Mouse (Mus musculus) stomach, embryonic 14.5 days (tissue): ENCODE results near the gene Slc30a1. TPM values are rescaled to one million over a fixed set of nuclear protein-coding genes. Genes with fewer than 3 reads are reported as not detected.

Source experiments
- ATAC-seq: fragments of 200-750 bp; cut with Nextera tagmentation; 2 replicates; pipeline ENCODE4 v1.8.0; 2017; ENCODE audit warnings: low read depth, moderate TSS enrichment; ENCODE audit not compliant: insufficient number of reproducible peaks, insufficient read depth, low FRiP score
- H3K27ac ChIP-seq: fragments of 300-500 bp; sonication (generic); 2 replicates; pipeline ENCODE4 v1.5.1; 2014; ENCODE audit warnings: mild to moderate bottlenecking, low read length, moderate library complexity, mixed read lengths
- H3K27me3 ChIP-seq: fragments of 300-500 bp; sonication (generic); 2 replicates; pipeline ENCODE4 v1.6.1; 2014; ENCODE audit warnings: low read length, control low read depth, mixed read lengths; ENCODE audit not compliant: control insufficient read depth, insufficient read depth
- H3K36me3 ChIP-seq: fragments of 300-500 bp; sonication (generic); 2 replicates; pipeline ENCODE4 v1.6.1; 2014; ENCODE audit warnings: mild to moderate bottlenecking, control low read depth, low read length, moderate library complexity, mixed read lengths; ENCODE audit not compliant: control insufficient read depth, insufficient read depth
- H3K4me1 ChIP-seq: fragments of 300-500 bp; sonication (generic); 2 replicates; pipeline ENCODE4 v1.6.1; 2014; ENCODE audit warnings: low read length, control low read depth, mixed read lengths; ENCODE audit not compliant: control insufficient read depth, insufficient read depth
- H3K4me2 ChIP-seq: fragments of 300-500 bp; sonication (generic); replicated peaks from 2 replicates; pipeline ENCODE4 v1.6.1; 2014; ENCODE audit warnings: low read depth, low read length, control low read depth
- H3K4me3 ChIP-seq: fragments of 300-500 bp; sonication (generic); 2 replicates; pipeline ENCODE4 v1.5.1; 2014; ENCODE audit warnings: low read depth, low read length, control low read depth
- H3K9ac ChIP-seq: fragments of 300-500 bp; sonication (generic); replicated peaks from 2 replicates; pipeline ENCODE4 v1.6.1; 2014; ENCODE audit warnings: low read depth, mild to moderate bottlenecking, control low read depth, low read length, moderate library complexity, mixed read lengths
- H3K9me3 ChIP-seq: fragments of 300-500 bp; sonication (generic); 2 replicates; pipeline ENCODE4 v1.6.1; 2016; ENCODE audit warnings: low read depth, low read length, control low read depth; ENCODE audit not compliant: control insufficient read depth
- WGBS: fragments of 180-500 bp; shearing (Covaris S2); extraction: QIAGEN DNeasy Blood & Tissue Kit; methylation state at CpG from one replicate; pipeline ENCODE4 v1.1.7; 2014; 5-methylcytosine and 5-hydroxymethylcytosine counted together
- polyA plus RNA-seq: library from polyadenylated mRNA; unstranded; fragments of >200 nt; fragmentation: Nextera tagmentation; extraction: Ambion mirVana; gene quantifications from 2 replicates; pipeline ENCODE4 v1.2.1, GENCODE M21; 2014

Slc30a1 gene
- 1.5 and 1.7 TPM in 2 replicates for polyA plus RNA-seq

- Histone ChIP-seq H3K27me3 (no peaks in the 10 kb centered on the region), H3K4me2 (peak within 1 kb of the TSS; percentile 76)
- under 1% methylated on average over 104 of the region's 104 CpGs for WGBS
Observed at GRCm38 (mm10) chr1:191906571-191907430, at the start of gene Slc30a1. Gene Slc30a1 (plus strand): TSS chr1:191906767.

GRCm38 (mm10) chr1:191856886-191857651 lies 49.5 kb upstream of the Slc30a1 start:
- 75% methylated on average over 5 of the region's 5 CpGs for WGBS
- H3K4me1 ChIP-seq = no peaks in the 10 kb centered on the region
- H3K9me3 ChIP-seq = no peaks in the 10 kb centered on the region

More at GRCm38 (mm10) chr1:191906571-191907430, at the start of gene Slc30a1:
- Histone ChIP-seq H3K4me1 (peaks cover 36% of the 10 kb centered on the region), H3K36me3 (peaks cover 6% of the 10 kb centered on the region; the same call in 1 of the 2 replicates), H3K4me3 (peak within 1 kb of the TSS; percentile 69), H3K9ac (peak within 1 kb of the TSS; percentile 64), H3K9me3 (no peaks in the 10 kb centered on the region), H3K27ac (peak within 1 kb of the TSS; percentile 87)
- ATAC-seq = peak; percentile 98

GRCm38 (mm10) chr1:191858136-191858535 lies 48.4 kb upstream of the Slc30a1 start:
- no peak overlapping the region for H3K4me2 ChIP-seq
- no peaks in the 10 kb centered on the region for H3K36me3 ChIP-seq
- no peak overlapping the region for H3K27ac ChIP-seq
- no peak overlapping the region for H3K9ac ChIP-seq
- no peak overlapping the region for H3K4me3 ChIP-seq
- H3K27me3 ChIP-seq = no peaks in the 10 kb centered on the region
- H3K9me3 ChIP-seq = no peaks in the 10 kb centered on the region
- no peaks in the 10 kb centered on the region for H3K4me1 ChIP-seq
- ATAC-seq = no peak

More at GRCm38 (mm10) chr1:191856886-191857651, 49.5 kb upstream of the Slc30a1 start:
- H3K4me3 ChIP-seq = no peak overlapping the region
- H3K27me3 ChIP-seq = no peaks in the 10 kb centered on the region
- H3K27ac ChIP-seq = no peak overlapping the region
- no peaks in the 10 kb centered on the region for H3K36me3 ChIP-seq
- no peak overlapping the region for H3K9ac ChIP-seq
- no peak for ATAC-seq
- no peak overlapping the region for H3K4me2 ChIP-seq

GRCm38 (mm10) chr1:191859847-191860246 lies 46.7 kb upstream of the Slc30a1 start:
- Histone ChIP-seq H3K9ac (no peak overlapping the region), H3K9me3 (no peaks in the 10 kb centered on the region), H3K4me3 (no peak overlapping the region), H3K27ac (no peak overlapping the region), H3K4me1 (no peaks in the 10 kb centered on the region), H3K36me3 (no peaks in the 10 kb centered on the region), H3K4me2 (no peak overlapping the region), H3K27me3 (no peaks in the 10 kb centered on the region)
- WGBS = 73% methylated on average over 3 of the region's 3 CpGs
- no peak for ATAC-seq

- no peak overlapping the region for H3K9ac ChIP-seq
- no peaks in the 10 kb centered on the region for H3K4me1 ChIP-seq
- 86% methylated on average over 5 of the region's 5 CpGs for WGBS
- H3K27me3 ChIP-seq = no peaks in the 10 kb centered on the region
- H3K36me3 ChIP-seq = no peaks in the 10 kb centered on the region
- ATAC-seq = no peak
- no peak overlapping the region for H3K4me2 ChIP-seq
- no peak overlapping the region for H3K27ac ChIP-seq
- no peaks in the 10 kb centered on the region for H3K9me3 ChIP-seq
- no peak overlapping the region for H3K4me3 ChIP-seq
Observed at GRCm38 (mm10) chr1:191861247-191861646, 45.3 kb upstream of the Slc30a1 start.

GRCm38 (mm10) chr1:191863833-191864550 lies 42.6 kb upstream of the Slc30a1 start:
- Histone ChIP-seq H3K9me3 (no peaks in the 10 kb centered on the region), H3K27me3 (no peaks in the 10 kb centered on the region), H3K36me3 (no peaks in the 10 kb centered on the region), H3K4me2 (no peak overlapping the region), H3K4me1 (no peaks in the 10 kb centered on the region), H3K4me3 (no peak overlapping the region), H3K27ac (no peak overlapping the region), H3K9ac (no peak overlapping the region)
- no peak for ATAC-seq
- whole genome bisulfite sequencing = 74% methylated on average over 4 of the region's 4 CpGs

GRCm38 (mm10) chr1:191864551-191865027 lies 42.0 kb upstream of the Slc30a1 start:
- Histone ChIP-seq H3K27ac (no peak overlapping the region), H3K9me3 (no peaks in the 10 kb centered on the region), H3K4me3 (no peak overlapping the region), H3K9ac (no peak overlapping the region), H3K36me3 (no peaks in the 10 kb centered on the region), H3K27me3 (no peaks in the 10 kb centered on the region), H3K4me1 (no peaks in the 10 kb centered on the region), H3K4me2 (no peak overlapping the region)
- 80% methylated on average over 8 of the region's 8 CpGs for WGBS
- no peak for ATAC-seq
